Mouse (Mus musculus) liver, embryonic 14.5 days (tissue): ENCODE measurements around the gene Uckl1. TPM values are rescaled to one million over a fixed set of nuclear protein-coding genes. Genes with fewer than 3 reads are reported as not detected.

Source experiments
- ATAC-seq: fragments of 200-750 bp; cut with Nextera tagmentation; 2 replicates; pipeline ENCODE4 v1.8.0; 2017; ENCODE audit warnings: moderate number of reproducible peaks, mild to moderate bottlenecking, moderate library complexity; ENCODE audit not compliant: insufficient read depth
- DNase-seq, 3 experiments: peaks; one replicate each; pipeline ENCODE4 v3.0.0-alpha.2; 2012 to 2013; ENCODE audit warnings: low read depth in 3 of 3, low spot score in 3 of 3
- H3K27ac ChIP-seq: fragments of 300-500 bp; sonication (generic); 2 replicates; pipeline ENCODE4 v1.5.1; 2014; ENCODE audit warnings: moderate library complexity, mild to moderate bottlenecking, control low read depth, inconsistent platforms
- H3K27me3 ChIP-seq: fragments of 300-500 bp; sonication (generic); 2 replicates; pipeline ENCODE4 v1.6.1; 2014; ENCODE audit warnings: mild to moderate bottlenecking, low read length, moderate library complexity; ENCODE audit not compliant: control insufficient read depth, insufficient read depth
- H3K36me3 ChIP-seq: fragments of 300-500 bp; sonication (generic); replicated peaks from 2 replicates; pipeline ENCODE4 v1.6.1; 2014; ENCODE audit warnings: low read depth; ENCODE audit not compliant: control insufficient read depth, insufficient read depth
- H3K4me1 ChIP-seq, 2 experiments: fragments of 200-500 bp in 1 of 2; fragments of 300-500 bp in 1 of 2; sonication (generic) in 1 of 2; replicated peaks; 2 replicates each; pipeline ENCODE4 v1.6.1; 2012 to 2014; ENCODE audit warnings: antibody characterized with exemption in 1 of 2, inconsistent platforms in 1 of 2, low read length in 1 of 2; ENCODE audit not compliant: control insufficient read depth in 2 of 2, insufficient read depth in 2 of 2
- H3K4me2 ChIP-seq: fragments of 300-500 bp; sonication (generic); 2 replicates; pipeline ENCODE4 v1.6.1; 2014; ENCODE audit warnings: low read depth, mild to moderate bottlenecking, control low read depth, moderate library complexity
- H3K4me3 ChIP-seq, 2 experiments: fragments of 200-500 bp in 1 of 2; fragments of 300-500 bp in 1 of 2; sonication (generic) in 1 of 2; 2 replicates each; pipeline ENCODE4 v1.5.1; 2012 to 2014; ENCODE audit warnings: low read depth in 2 of 2, low read length in 2 of 2, mild to moderate bottlenecking in 2 of 2, control low read depth in 1 of 2, inconsistent platforms in 1 of 2, moderate library complexity in 1 of 2; ENCODE audit not compliant: insufficient read depth in 1 of 2
- H3K9ac ChIP-seq: fragments of 300-500 bp; sonication (generic); replicated peaks from 2 replicates; pipeline ENCODE4 v1.6.1; 2014; ENCODE audit warnings: mild to moderate bottlenecking, control low read depth, moderate library complexity
- H3K9me3 ChIP-seq: fragments of 300-500 bp; sonication (generic); 2 replicates; pipeline ENCODE4 v1.6.1; 2016; ENCODE audit warnings: low read length, mixed read lengths; ENCODE audit not compliant: control insufficient read depth
- CTCF ChIP-seq: IDR thresholded peaks from 2 replicates; pipeline ENCODE4 v1.5.1; 2016; ENCODE audit warnings: antibody characterized with exemption, low read depth, control low read depth
- EP300 ChIP-seq: IDR thresholded peaks from 2 replicates; pipeline ENCODE4 v1.6.1; 2016; ENCODE audit warnings: antibody characterized with exemption, low read depth
- WGBS: fragments of 180-500 bp; shearing (Covaris S2); extraction: QIAGEN DNeasy Blood & Tissue Kit; methylation state at CpG from one replicate; pipeline ENCODE4 v1.1.7; 2014; ENCODE audit not compliant: insufficient replicate concordance; 5-methylcytosine and 5-hydroxymethylcytosine counted together
- polyA plus RNA-seq, 2 experiments: library from polyadenylated mRNA; depleted of rRNA in 1 of 2; stranded (reverse) in 1 of 2; unstranded in 1 of 2; fragments of >200 nt; fragmentation: Nextera tagmentation in 1 of 2; extraction: Ambion mirVana in 1 of 2; gene quantifications; 2 replicates each; pipeline versions ENCODE4 v1.2.1 to v1.2.3; 2012 to 2014

Gene Uckl1
- polyA plus RNA-seq, 2 experiments = 18.7 to 33.3 TPM

DNA sequence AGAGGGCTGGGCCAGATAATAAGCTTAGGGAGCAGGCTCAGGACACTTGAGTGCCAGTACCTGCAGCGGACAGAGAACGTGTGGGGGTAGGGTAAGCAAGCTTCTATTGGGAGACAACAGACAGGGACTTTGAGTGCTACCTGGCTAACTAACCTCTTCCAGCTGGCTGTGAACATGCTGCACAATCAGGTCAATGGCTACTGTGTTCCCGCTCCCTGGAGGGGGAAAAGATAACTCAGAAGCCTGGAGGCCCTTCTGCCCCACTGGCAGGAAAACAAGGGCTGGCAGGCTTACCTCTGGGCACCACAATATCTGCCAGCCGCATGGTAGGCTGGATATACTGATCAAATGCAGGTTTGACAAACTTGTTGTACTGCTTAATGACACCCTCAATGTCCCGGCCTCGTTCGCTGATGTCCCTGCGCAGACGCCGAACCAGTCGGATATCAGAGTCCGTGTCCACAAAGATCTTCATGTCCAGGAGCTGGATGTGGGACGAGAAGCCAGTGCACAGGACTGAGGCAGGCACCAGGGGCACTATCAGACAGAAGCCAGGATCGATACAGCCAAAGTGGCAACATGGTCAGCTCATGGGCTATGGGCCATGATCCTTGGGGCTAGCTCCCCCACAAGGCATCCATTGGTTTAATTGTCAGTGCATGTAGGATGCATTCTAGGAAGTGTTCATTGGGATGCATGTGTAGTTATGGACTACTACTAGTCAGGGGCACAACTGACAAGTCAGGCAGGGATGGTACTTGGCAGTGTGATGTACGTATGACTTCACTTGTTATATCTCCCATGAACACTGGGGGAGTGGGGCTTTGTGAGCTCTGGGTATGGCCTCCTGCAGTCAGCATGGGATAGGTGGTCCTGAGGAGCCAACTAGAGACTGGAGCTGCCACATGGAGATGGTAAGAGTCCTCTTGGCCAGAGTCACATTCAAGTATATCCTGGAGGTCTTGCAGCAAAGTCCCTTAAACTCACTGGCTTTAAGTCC, 11.5 kb downstream of the Uckl1 start:
- DNase-seq = no peak
- peaks cover 26 to 35% of the 10 kb centered on the region in 2 experiments for H3K4me1 ChIP-seq
- H3K27ac ChIP-seq = no peak overlapping the region
- H3K36me3 ChIP-seq = no peaks in the 10 kb centered on the region; the same call in 1 of the 2 replicates
- 86% methylated on average over 15 of the region's 15 CpGs for WGBS
- no peak overlapping the region for H3K9ac ChIP-seq
- TF ChIP-seq EP300 = no peak
- TF ChIP-seq CTCF = no peak
- no peak for ATAC-seq
- H3K4me2 ChIP-seq = no peak overlapping the region
- H3K27me3 ChIP-seq = no peaks in the 10 kb centered on the region
- H3K4me3 ChIP-seq = no peak overlapping the region
- no peaks in the 10 kb centered on the region for H3K9me3 ChIP-seq

DNA sequence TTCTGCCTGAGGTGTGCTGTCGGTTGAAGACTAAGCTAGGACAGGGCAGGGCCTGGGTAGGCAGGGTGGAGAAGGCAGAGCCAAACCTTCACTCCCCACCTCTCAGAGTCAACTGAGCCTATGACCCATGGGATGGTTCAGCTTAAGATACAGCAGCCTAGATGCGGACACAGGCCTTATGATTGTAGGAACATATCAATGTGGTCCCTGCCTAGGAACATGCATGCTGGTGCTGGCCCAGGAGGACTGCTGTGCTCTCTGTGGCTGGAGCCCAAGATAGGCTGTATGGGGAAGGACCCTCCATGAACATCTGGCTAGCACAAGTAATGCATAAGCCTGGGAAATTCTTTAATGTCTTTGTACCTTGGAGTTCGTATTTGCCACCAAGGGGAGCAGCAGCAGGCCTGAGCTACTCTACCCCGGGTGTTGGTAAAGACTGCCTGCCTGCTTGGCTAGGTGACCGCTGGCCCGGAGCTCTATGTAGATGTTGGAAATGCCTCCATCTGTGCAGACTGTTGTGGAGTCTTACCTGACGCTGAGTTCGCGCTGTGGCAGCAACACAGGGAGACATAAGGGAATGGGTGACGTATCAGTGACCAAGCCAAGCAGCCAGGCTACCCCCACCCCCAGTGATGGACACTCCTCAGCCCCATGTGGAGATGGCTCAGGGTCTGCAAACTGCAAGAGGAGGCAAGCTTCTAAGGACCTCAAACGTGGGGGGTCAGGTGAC, 12.6 kb downstream of the Uckl1 start:
- TF ChIP-seq EP300 (no peak), CTCF (no peak)
- WGBS = 83% methylated on average over 11 of the region's 11 CpGs
- no peak for ATAC-seq
- H3K27ac ChIP-seq = no peak overlapping the region
- H3K4me2 ChIP-seq = no peak overlapping the region
- no peak for DNase-seq
- H3K36me3 ChIP-seq = no peaks in the 10 kb centered on the region; the same call in 1 of the 2 replicates
- no peaks in the 10 kb centered on the region for H3K27me3 ChIP-seq
- H3K9ac ChIP-seq = no peak overlapping the region
- peaks cover 15 to 25% of the 10 kb centered on the region in 2 experiments for H3K4me1 ChIP-seq
- no peaks in the 10 kb centered on the region for H3K9me3 ChIP-seq
- H3K4me3 ChIP-seq = no peak overlapping the region

DNA sequence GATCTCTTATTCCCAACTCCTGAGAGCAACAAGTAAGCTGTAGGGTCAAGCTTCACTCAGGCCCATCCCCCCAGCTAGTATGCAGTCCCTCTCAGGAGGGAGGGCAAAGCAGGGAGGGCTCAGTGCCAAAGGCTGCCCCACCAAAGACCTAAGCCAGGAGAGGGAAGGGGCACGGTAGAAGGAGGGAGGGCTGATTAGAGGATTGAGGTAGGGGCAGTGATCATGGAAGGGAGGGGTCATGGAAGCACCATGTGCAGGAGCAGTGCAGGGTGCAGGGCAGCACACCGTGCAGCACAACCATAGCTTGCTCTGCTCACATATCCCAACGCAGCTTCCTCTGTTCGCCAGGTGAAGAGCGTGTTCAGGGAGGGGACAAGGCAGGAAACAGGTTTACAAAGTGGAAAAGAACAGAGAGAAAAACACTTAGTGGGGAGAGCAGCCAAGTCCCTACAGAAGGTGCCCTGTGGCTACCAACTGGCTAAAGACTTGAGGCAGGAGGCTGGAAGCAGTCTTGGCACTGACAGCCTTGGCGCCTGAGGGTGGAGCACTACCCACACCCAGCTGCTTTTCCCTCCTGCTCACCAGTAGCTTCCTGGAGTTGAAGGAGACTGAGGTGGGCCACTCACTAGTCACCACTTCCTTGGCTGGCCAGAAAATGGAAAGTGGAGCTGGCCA, 13.6 kb downstream of the Uckl1 start:
- Histone ChIP-seq H3K9ac (no peak overlapping the region; the same call in 1 of the 2 replicates), H3K36me3 (no peaks in the 10 kb centered on the region; the same call in 1 of the 2 replicates), H3K9me3 (no peaks in the 10 kb centered on the region), H3K4me2 (no peak overlapping the region), H3K27ac (no peak overlapping the region), H3K27me3 (no peaks in the 10 kb centered on the region), H3K4me3 (no peak overlapping the region), H3K4me1 (peaks cover 7 to 17% of the 10 kb centered on the region in 2 experiments)
- WGBS = 62% methylated on average over 6 of the region's 6 CpGs
- no peak for DNase-seq
- TF ChIP-seq EP300 (no peak), CTCF (peak; percentile 21; the same call in 1 of the 2 replicates)
- ATAC-seq = no peak

DNA sequence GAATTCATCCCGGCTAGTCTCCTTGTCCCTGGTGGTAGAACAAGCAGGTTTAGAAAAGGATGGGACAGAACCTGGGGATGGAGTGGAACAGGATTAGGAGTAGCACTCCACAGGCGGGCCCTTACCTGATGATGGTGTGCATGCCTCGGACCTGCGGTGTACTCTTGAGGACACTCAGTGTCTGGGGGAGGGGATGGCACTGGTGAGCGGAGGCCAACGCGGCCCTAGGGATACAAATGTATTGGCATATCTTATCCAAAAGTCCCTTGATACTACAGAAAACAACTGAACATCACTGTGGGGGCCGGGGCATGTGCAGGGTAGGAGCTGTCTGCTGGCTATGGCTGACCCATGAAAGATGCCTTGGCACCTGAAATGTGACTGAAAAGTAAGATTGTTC, 14.3 kb downstream of the Uckl1 start:
- ATAC-seq = no peak
- Histone ChIP-seq H3K9ac (no peak overlapping the region), H3K36me3 (no peaks in the 10 kb centered on the region; the same call in 1 of the 2 replicates), H3K4me2 (no peak overlapping the region), H3K27me3 (no peaks in the 10 kb centered on the region), H3K27ac (no peak overlapping the region), H3K9me3 (no peaks in the 10 kb centered on the region), H3K4me3 (no peak overlapping the region), H3K4me1 (peaks cover 7 to 17% of the 10 kb centered on the region in 2 experiments)
- DNase-seq = no peak
- TF ChIP-seq CTCF (no peak), EP300 (no peak)
- WGBS = 81% methylated on average over 8 of the region's 8 CpGs
